In the genomic region with DNA sequence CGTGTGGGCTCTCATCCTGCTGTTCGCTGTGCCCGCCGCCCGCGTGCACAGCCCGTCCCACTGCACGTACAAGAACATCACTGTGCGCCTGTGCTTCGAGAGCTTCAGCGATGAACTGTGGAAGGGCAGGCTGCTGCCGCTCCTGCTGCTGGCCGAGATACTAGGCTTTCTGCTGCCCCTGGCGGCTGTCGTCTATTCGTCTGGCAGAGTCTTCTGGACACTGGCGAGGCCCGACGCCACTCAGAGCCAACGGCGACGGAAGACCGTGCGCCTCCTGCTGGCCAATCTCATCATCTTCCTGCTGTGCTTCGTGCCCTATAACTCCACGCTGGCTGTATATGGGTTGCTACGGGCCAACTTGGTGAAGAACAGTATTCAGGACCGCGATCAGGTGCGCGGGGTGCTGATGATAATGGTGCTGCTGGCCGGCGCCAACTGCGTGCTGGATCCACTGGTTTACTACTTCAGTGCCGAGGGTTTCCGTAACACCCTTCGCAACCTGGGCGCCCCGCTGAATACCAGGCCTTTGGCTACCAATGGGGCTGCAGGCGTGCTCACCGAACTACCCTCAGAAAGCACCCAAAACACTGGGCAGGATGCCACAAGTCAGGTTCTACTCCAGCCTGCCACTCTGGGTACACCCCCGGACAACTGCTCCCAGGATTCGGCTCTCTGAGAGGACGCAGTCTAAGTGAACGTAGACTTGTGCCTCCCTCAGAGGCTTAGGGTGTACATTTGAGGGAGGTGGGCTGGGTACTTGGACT, we compare ENCODE assay signal across 1 mouse cellular context.
A peak's percentile ranks its signal among the peaks of the same experiment; 100 is the strongest.
TF ChIP-seq lines count a peak whose summit lies in the region.

No protein-coding gene starts in this region.

TF ChIP-seq in CH12.LX, 34 proteins besides CTCF, POLR2A, EP300 and RAD21:
- TF ChIP-seq HCFC1 (IDR thresholded peaks at IDR 0.05; ENCODE audit: low read depth, low read length) = no peak
- TF ChIP-seq SMC3 (IDR thresholded peaks at IDR 0.05; ENCODE audit: low read depth, low read length) = peak; percentile 22; the same call in 1 of the 2 replicates
